20 mouse cellular contexts compared by ENCODE assay signal in the genomic region with DNA sequence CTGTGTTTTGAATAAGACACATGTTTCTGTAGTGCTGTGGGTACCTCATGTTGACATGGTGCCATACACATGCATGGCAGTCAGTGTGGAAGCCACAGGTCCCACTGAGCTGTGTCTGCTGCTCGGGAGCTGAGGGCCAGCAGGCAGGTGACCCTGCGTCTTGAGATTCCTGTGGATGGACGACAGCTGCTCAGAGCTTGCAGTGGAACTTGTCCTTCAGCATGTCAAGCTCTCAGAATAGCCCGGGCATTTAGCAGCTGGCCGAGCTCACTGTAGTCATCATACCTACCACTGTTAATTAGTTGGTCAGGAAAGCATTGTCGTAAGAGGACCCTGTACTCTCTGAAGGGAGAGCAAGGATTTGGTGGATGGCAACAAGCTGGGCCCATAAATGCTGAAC. TPM values are rescaled to one million over a fixed set of nuclear protein-coding genes. Genes with fewer than 3 reads are reported as not detected.
A peak's percentile ranks its signal among the peaks of the same experiment; 100 is the strongest.
DNase-seq lines count a peak whose midpoint lies in the region; ATAC-seq and TF ChIP-seq lines count a peak whose summit lies in the region.
"Had no signal": no experiment of that assay in that cellular context is flagged by ENCODE, and none has a peak within 500 bp of the region (broad histone marks: within the 10 kb centered on the region; RNA-seq: fewer than 3 reads in every experiment).

No protein-coding gene starts in this region.

- H3K4me3 ChIP-seq in heart, adult 2 months, result no peak overlapping the region
- no peak overlapping the region for H3K4me3 ChIP-seq in embryonic facial prominence, embryonic 15.5 days (replicated peaks)
- H3K4me3 ChIP-seq: hindbrain, embryonic 13.5 days had no signal

- no peak for TF ChIP-seq POLR2A in heart, adult 2 months (IDR thresholded peaks at IDR 0.05; ENCODE audit: insufficient read depth, low read depth, low read length)

- H3K79me2 ChIP-seq in heart, adult 2 months (replicated peaks; ENCODE audit: control insufficient read depth, insufficient read depth, low read length), result peaks cover 1% of the 10 kb centered on the region; the same call in 1 of the 2 replicates

- WGBS in heart, adult 2 months, result 57% methylated on average over 6 of the region's 6 CpGs
- WGBS in embryonic facial prominence, embryonic 15.5 days, result 70% methylated on average over 6 of the region's 6 CpGs

- no peak overlapping the region for H3K9ac ChIP-seq in heart, adult 2 months (ENCODE audit: low read depth, low read length)
- no peak overlapping the region for H3K9ac ChIP-seq in embryonic facial prominence, embryonic 15.5 days
- H3K9ac ChIP-seq: hindbrain, embryonic 13.5 days had no signal

- intact Hi-C loops in gastrocnemius, postnatal 36 days (cut with DNase I), result no loop called here
- intact Hi-C loops in heart, adult 2 months (cut with DNase I), result no loop called here
- intact Hi-C loops in heart, postnatal 36 days (cut with DNase I), result no loop called here
- intact Hi-C loops in gastrocnemius, postnatal 14 days (cut with DNase I; ENCODE audit: low total_unique reads), result no loop called here

- peaks cover 16% of the 10 kb centered on the region for H3K4me1 ChIP-seq in heart, adult 2 months (ENCODE audit: control insufficient read depth, insufficient read depth, low read length)
- no peaks in the 10 kb centered on the region for H3K4me1 ChIP-seq in embryonic facial prominence, embryonic 15.5 days

- H3K27ac ChIP-seq in heart, adult 2 months, result peak overlapping the region; percentile 67
- H3K27ac ChIP-seq in embryonic facial prominence, embryonic 15.5 days (replicated peaks), result 0 out of 2 replicates have a peak overlapping the region, but pooled peaks have one; percentile 22
- H3K27ac ChIP-seq: hindbrain, embryonic 13.5 days; hindbrain, postnatal 0 days; kidney, postnatal 0 days had no signal

- H3K27me3 ChIP-seq in heart, adult 2 months (ENCODE audit: control insufficient read depth, insufficient read depth, low read length), result no peaks in the 10 kb centered on the region
- H3K27me3 ChIP-seq in embryonic facial prominence, embryonic 15.5 days, result no peaks in the 10 kb centered on the region
- H3K27me3 ChIP-seq: CH12.LX; hindbrain, embryonic 13.5 days; Patski had no signal

- peak; percentile 60 for DNase-seq in gastrocnemius, adult 18-20 months (ENCODE audit: low spot score)
- no peak for DNase-seq in gastrocnemius, postnatal 36 days
- peak; percentile 40 to 45 for DNase-seq in heart, adult 2 months
- no peak for DNase-seq in heart, postnatal 36 days
- DNase-seq in gastrocnemius, postnatal 14 days, result peak; percentile 10
- no peak for DNase-seq in lung, postnatal 4 days
- DNase-seq: adrenal gland, postnatal 36 days; cerebellum, adult 2 months; cerebellum, postnatal 10 days; kidney, adult 11 months; kidney, adult 9 months had no signal

- H3K9me3 ChIP-seq in embryonic facial prominence, embryonic 15.5 days (replicated peaks), result no peaks in the 10 kb centered on the region
- H3K9me3 ChIP-seq: hindbrain, embryonic 13.5 days had no signal

- H3K4me2 ChIP-seq in embryonic facial prominence, embryonic 15.5 days (replicated peaks), result no peak overlapping the region
- H3K4me2 ChIP-seq: hindbrain, embryonic 13.5 days had no signal

- TF ChIP-seq CTCF in heart, adult 2 months (IDR thresholded peaks at IDR 0.05), result no peak

- TF ChIP-seq EP300 in heart, adult 2 months (IDR thresholded peaks at IDR 0.05; ENCODE audit: insufficient read depth, low read depth, low read length), result 0 out of 2 replicates have a peak, but pooled peaks have one; percentile 35

- peaks cover 5% of the 10 kb centered on the region for H3K36me3 ChIP-seq in heart, adult 2 months (ENCODE audit: control insufficient read depth, insufficient read depth, low read length)
- H3K36me3 ChIP-seq in embryonic facial prominence, embryonic 15.5 days, result peaks cover 36% of the 10 kb centered on the region

- no peak for ATAC-seq in embryonic facial prominence, embryonic 15.5 days (ENCODE audit: insufficient number of reproducible peaks, low FRiP score, low TSS enrichment, low read depth)
- ATAC-seq in monocyte, adult 5-6 weeks (replicated peaks; ENCODE audit: insufficient number of reproducible peaks, low FRiP score, low TSS enrichment, poor library complexity, severe bottlenecking), result no peak
- ATAC-seq: activated CD4-positive, CD25-positive, alpha-beta regulatory T cell, adult 4 months; forebrain, embryonic 14.5 days; hindbrain, postnatal 0 days; Patski had no signal

RNA-seq across cellular contexts. Expression of a gene that starts 6.8 kb away (rescaled TPM):
- 10 to 100 TPM; 32.1 to 33.6 TPM for total RNA-seq in gastrocnemius, adult 18-20 months (2021)
- 10 to 100 TPM; 25.5 to 27.5 TPM for total RNA-seq in gastrocnemius, postnatal 36 days (2021)
- 10 to 100 TPM; 47.3 to 51.7 TPM for total RNA-seq in heart, adult 2 months (2021)
- 28.9 and 46.7 TPM in 2 replicates for polyA plus RNA-seq in heart, adult 2 months (2012; rRNA removed)
- 10 to 100 TPM; 44.8 to 47.4 TPM for total RNA-seq in heart, postnatal 36 days (2021)
- polyA plus RNA-seq in embryonic facial prominence, embryonic 15.5 days (2015; fragmentation: Nextera tagmentation; extraction: Ambion mirVana), result 41.8 and 42.4 TPM in 2 replicates
- 10 to 100 TPM; 25.1 to 30.6 TPM for total RNA-seq in gastrocnemius, postnatal 14 days (2021)
- 26.0 to 39.2 TPM (median 27.4 TPM) in 3 replicates for total RNA-seq in monocyte, adult 5-6 weeks (2017)

RNA-seq across cellular contexts. Expression of a gene that starts 6.9 kb away (rescaled TPM):
- total RNA-seq in gastrocnemius, adult 18-20 months (2021), result 100 to 1,000 TPM; 138 to 151 TPM
- total RNA-seq in gastrocnemius, postnatal 36 days (2021), result 100 to 1,000 TPM; 146 to 148 TPM
- 100 to 1,000 TPM; 169 to 189 TPM for total RNA-seq in heart, adult 2 months (2021)
- 199 and 263 TPM in 2 replicates for polyA plus RNA-seq in heart, adult 2 months (2012; rRNA removed)
- 100 to 1,000 TPM; 174 to 194 TPM for total RNA-seq in heart, postnatal 36 days (2021)
- 85.8 and 87.1 TPM in 2 replicates for polyA plus RNA-seq in embryonic facial prominence, embryonic 15.5 days (2015; fragmentation: Nextera tagmentation; extraction: Ambion mirVana)
- total RNA-seq in gastrocnemius, postnatal 14 days (2021), result 100 to 1,000 TPM in 1 of 2 experiments, 10 to 100 TPM in 1; 98.0 to 105 TPM
- 37.0 to 58.8 TPM (median 41.2 TPM) in 3 replicates for total RNA-seq in monocyte, adult 5-6 weeks (2017)

RNA-seq across cellular contexts. Expression of a gene that starts 27.8 kb away (rescaled TPM):
- 1 to 10 TPM; 6.9 to 7.4 TPM for total RNA-seq in gastrocnemius, adult 18-20 months (2021)
- total RNA-seq in gastrocnemius, postnatal 36 days (2021), result 1 to 10 TPM; 6.3 to 8.0 TPM
- total RNA-seq in heart, adult 2 months (2021), result 10 to 100 TPM; 18.8 to 20.2 TPM
- 6.8 and 9.7 TPM in 2 replicates for polyA plus RNA-seq in heart, adult 2 months (2012; rRNA removed)
- total RNA-seq in heart, postnatal 36 days (2021), result 10 to 100 TPM; 18.5 to 22.8 TPM
- 8.9 and 9.5 TPM in 2 replicates for polyA plus RNA-seq in embryonic facial prominence, embryonic 15.5 days (2015; fragmentation: Nextera tagmentation; extraction: Ambion mirVana)
- 1 to 10 TPM; 7.7 to 8.8 TPM for total RNA-seq in gastrocnemius, postnatal 14 days (2021)
- 12.3 to 19.4 TPM (median 13.2 TPM) in 3 replicates for total RNA-seq in monocyte, adult 5-6 weeks (2017)

RNA-seq across cellular contexts. Expression of a gene that starts 28.0 kb away (rescaled TPM):
- 1 to 10 TPM; 5.5 to 5.9 TPM for total RNA-seq in gastrocnemius, adult 18-20 months (2021)
- total RNA-seq in gastrocnemius, postnatal 36 days (2021), result 1 to 10 TPM; 5.0 to 6.9 TPM
- total RNA-seq in heart, adult 2 months (2021), result 10 to 100 TPM; 10.3 TPM
- 8.3 and 13.7 TPM in 2 replicates for polyA plus RNA-seq in heart, adult 2 months (2012; rRNA removed)
- 10 to 100 TPM; 12.2 to 12.8 TPM for total RNA-seq in heart, postnatal 36 days (2021)
- polyA plus RNA-seq in embryonic facial prominence, embryonic 15.5 days (2015; fragmentation: Nextera tagmentation; extraction: Ambion mirVana), result 12.4 and 12.6 TPM in 2 replicates
- 1 to 10 TPM; 6.6 to 8.8 TPM for total RNA-seq in gastrocnemius, postnatal 14 days (2021)
- 15.5 to 26.7 TPM (median 22.1 TPM) in 3 replicates for total RNA-seq in monocyte, adult 5-6 weeks (2017)

Comparison
In these comparisons a context has a peak if more than half of its experiments do, and no peak if none do; other contexts are left out.
1. DNase-seq: peak in gastrocnemius, adult 18-20 months (single experiment), heart, adult 2 months (2 of 2) and gastrocnemius, postnatal 14 days (single experiment); none in gastrocnemius, postnatal 36 days (0 of 2), heart, postnatal 36 days (0 of 2) and lung, postnatal 4 days (0 of 2).